Comparison of ENCODE assay signal across 8 mouse cellular contexts in the genomic region with DNA sequence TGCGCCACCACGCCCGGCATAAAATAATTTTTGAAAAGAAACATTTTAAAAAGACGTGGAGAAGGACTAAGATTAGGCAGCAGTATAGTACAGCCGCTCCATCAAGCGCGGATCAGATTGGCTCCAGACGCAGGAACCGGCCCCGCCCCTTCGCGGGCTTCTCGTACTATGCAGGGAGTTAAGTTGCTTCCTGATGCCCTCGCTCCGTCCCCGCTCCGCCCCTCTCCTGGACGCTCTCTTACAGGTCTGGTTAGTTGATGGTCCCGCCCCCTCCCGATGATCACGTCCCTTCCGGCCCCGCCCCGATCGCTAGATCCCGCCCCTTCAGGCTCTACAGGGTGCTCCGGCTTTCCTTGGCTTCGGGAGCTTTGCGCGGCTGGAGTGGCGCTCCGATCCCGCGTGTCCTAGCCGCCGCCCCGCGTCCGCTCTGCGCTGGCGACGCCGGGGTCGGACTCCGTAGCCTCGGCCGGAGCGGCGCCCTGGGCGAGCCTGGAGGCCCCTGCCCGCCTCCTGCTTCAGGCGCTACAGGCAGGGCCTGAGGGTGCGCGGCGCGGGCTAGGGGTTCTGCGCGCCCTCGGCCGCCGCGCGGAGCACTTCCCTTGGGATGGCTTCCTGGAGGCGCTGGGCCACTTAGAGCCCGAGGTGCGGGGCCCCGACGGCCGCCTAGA. TPM values are rescaled to one million over a fixed set of nuclear protein-coding genes. Genes with fewer than 3 reads are reported as not detected.
DNase-seq lines count a peak whose midpoint lies in the region; ATAC-seq and TF ChIP-seq lines count a peak whose summit lies in the region.

A gene (plus strand): TSS at position 308 of the 668 bp plus-strand sequence.

- H3K4me3 ChIP-seq in E14TG2a.4 (replicated peaks; ENCODE audit: low read length), result peak within 1 kb of the TSS; percentile 96
- H3K4me3 ChIP-seq in forebrain, embryonic 12.5 days (replicated peaks), result peak within 1 kb of the TSS; percentile 87
- peak within 1 kb of the TSS; percentile 90 for H3K4me3 ChIP-seq in heart, postnatal 0 days (ENCODE audit: low read depth, low read length)
- peak within 1 kb of the TSS; percentile 87 for H3K4me3 ChIP-seq in liver, embryonic 16.5 days (ENCODE audit: low read depth, low read length)
- H3K4me3 ChIP-seq in neural tube, embryonic 13.5 days, result peak within 1 kb of the TSS; percentile 84
- peak within 1 kb of the TSS; percentile 82 for H3K4me3 ChIP-seq in testis, adult 2 months (ENCODE audit: control insufficient read depth, low read depth, low read length)

- no peak for TF ChIP-seq CTCF in E14TG2a.4 (conservative IDR thresholded peaks at IDR 0.05; ENCODE audit: low read length)
- no peak for TF ChIP-seq CTCF in heart, postnatal 0 days (IDR thresholded peaks at IDR 0.05; ENCODE audit: low read depth)
- no peak for TF ChIP-seq CTCF in testis, adult 2 months (IDR thresholded peaks at IDR 0.05; ENCODE audit: control insufficient read depth, insufficient read depth, insufficient replicate concordance, low read depth, low read length)

- H3K4me2 ChIP-seq in forebrain, embryonic 12.5 days, result peak within 1 kb of the TSS; percentile 95
- peak within 1 kb of the TSS; percentile 95 for H3K4me2 ChIP-seq in heart, postnatal 0 days (ENCODE audit: low read depth, low read length)
- peak within 1 kb of the TSS; percentile 98 for H3K4me2 ChIP-seq in liver, embryonic 16.5 days (ENCODE audit: low read depth, low read length)
- H3K4me2 ChIP-seq in neural tube, embryonic 13.5 days, result peak within 1 kb of the TSS; percentile 90

- H3K9ac ChIP-seq in forebrain, embryonic 12.5 days, result peak within 1 kb of the TSS; percentile 93
- peak within 1 kb of the TSS; percentile 89 for H3K9ac ChIP-seq in heart, postnatal 0 days (replicated peaks; ENCODE audit: low read depth, low read length)
- peak within 1 kb of the TSS; percentile 93 for H3K9ac ChIP-seq in liver, embryonic 16.5 days (ENCODE audit: low read depth, low read length)
- peak within 1 kb of the TSS; percentile 91 for H3K9ac ChIP-seq in neural tube, embryonic 13.5 days

- H3K4me1 ChIP-seq in E14TG2a.4 (replicated peaks; ENCODE audit: low read depth, low read length), result peaks cover 48% of the 10 kb centered on the region
- peaks cover 24% of the 10 kb centered on the region for H3K4me1 ChIP-seq in forebrain, embryonic 12.5 days
- peaks cover 9% of the 10 kb centered on the region; the same call in 1 of the 2 replicates for H3K4me1 ChIP-seq in heart, postnatal 0 days (ENCODE audit: control insufficient read depth, insufficient read depth)
- peaks cover 31% of the 10 kb centered on the region for H3K4me1 ChIP-seq in liver, embryonic 16.5 days (ENCODE audit: control insufficient read depth, low read depth, low read length)
- peaks cover 33% of the 10 kb centered on the region for H3K4me1 ChIP-seq in neural tube, embryonic 13.5 days (replicated peaks)
- peaks cover 8% of the 10 kb centered on the region for H3K4me1 ChIP-seq in testis, adult 2 months (ENCODE audit: control insufficient read depth, insufficient read depth, low read length)

- H3K27ac ChIP-seq in forebrain, embryonic 12.5 days, result peak within 1 kb of the TSS; percentile 86
- H3K27ac ChIP-seq in heart, postnatal 0 days (ENCODE audit: low read depth), result peak within 1 kb of the TSS; percentile 95
- H3K27ac ChIP-seq in liver, embryonic 16.5 days (ENCODE audit: low read length), result peak within 1 kb of the TSS; percentile 84
- H3K27ac ChIP-seq in neural tube, embryonic 13.5 days (replicated peaks), result peak within 1 kb of the TSS; percentile 91
- peak within 1 kb of the TSS; percentile 51 for H3K27ac ChIP-seq in testis, adult 2 months (ENCODE audit: control insufficient read depth, insufficient read depth, low read depth, low read length)

- H3K27me3 ChIP-seq in E14TG2a.4 (ENCODE audit: insufficient read depth, low read length), result no peaks in the 10 kb centered on the region
- H3K27me3 ChIP-seq in forebrain, embryonic 12.5 days, result no peaks in the 10 kb centered on the region
- no peaks in the 10 kb centered on the region for H3K27me3 ChIP-seq in heart, postnatal 0 days (ENCODE audit: control insufficient read depth, insufficient read depth, low read length)
- H3K27me3 ChIP-seq in liver, embryonic 16.5 days (ENCODE audit: control insufficient read depth, insufficient read depth, low read depth, low read length), result no peaks in the 10 kb centered on the region
- H3K27me3 ChIP-seq in neural tube, embryonic 13.5 days, result no peaks in the 10 kb centered on the region
- no peaks in the 10 kb centered on the region for H3K27me3 ChIP-seq in testis, adult 2 months (ENCODE audit: control insufficient read depth, insufficient read depth, low read length)

- H3K36me3 ChIP-seq in E14TG2a.4 (ENCODE audit: insufficient read depth, low read length), result peaks cover 33% of the 10 kb centered on the region
- peaks cover 20% of the 10 kb centered on the region for H3K36me3 ChIP-seq in forebrain, embryonic 12.5 days (replicated peaks)
- H3K36me3 ChIP-seq in heart, postnatal 0 days (replicated peaks; ENCODE audit: control insufficient read depth, insufficient read depth, low read length), result peaks cover 18% of the 10 kb centered on the region
- no peaks in the 10 kb centered on the region for H3K36me3 ChIP-seq in liver, embryonic 16.5 days (ENCODE audit: control insufficient read depth, insufficient read depth)
- peaks cover 24% of the 10 kb centered on the region for H3K36me3 ChIP-seq in neural tube, embryonic 13.5 days
- H3K36me3 ChIP-seq in testis, adult 2 months (ENCODE audit: control insufficient read depth, insufficient read depth, low read length), result no peaks in the 10 kb centered on the region

- DNase-seq in c-Kit-positive CD71-positive TER-119-positive erythroid progenitor cells, embryonic 14.5 days (ENCODE audit: low spot score), result peak; percentile 100
- DNase-seq in heart, postnatal 0 days (ENCODE audit: low spot score), result peak; percentile 99
- DNase-seq in kidney, postnatal 4 days, result peak; percentile 98 to 99

- TF ChIP-seq EP300 in heart, postnatal 0 days (IDR thresholded peaks at IDR 0.05; ENCODE audit: low read depth), result 0 out of 2 replicates have a peak, but pooled peaks have one; percentile 15

- under 1% methylated on average over 65 of the region's 69 CpGs for WGBS in forebrain, embryonic 12.5 days
- WGBS in heart, postnatal 0 days, result under 1% methylated on average over 69 of the region's 69 CpGs
- under 1% methylated on average over 64 of the region's 69 CpGs for WGBS in liver, embryonic 16.5 days (ENCODE audit: insufficient replicate concordance)
- WGBS in neural tube, embryonic 13.5 days, result 1% methylated on average over 69 of the region's 69 CpGs

- no peaks in the 10 kb centered on the region for H3K9me3 ChIP-seq in E14TG2a.4 (ENCODE audit: low read length)
- no peaks in the 10 kb centered on the region for H3K9me3 ChIP-seq in forebrain, embryonic 12.5 days
- H3K9me3 ChIP-seq in heart, postnatal 0 days (replicated peaks; ENCODE audit: control insufficient read depth, low read length), result no peaks in the 10 kb centered on the region
- no peaks in the 10 kb centered on the region for H3K9me3 ChIP-seq in liver, embryonic 16.5 days (replicated peaks; ENCODE audit: control insufficient read depth, low read length)
- no peaks in the 10 kb centered on the region; the same call in 1 of the 2 replicates for H3K9me3 ChIP-seq in neural tube, embryonic 13.5 days

- TF ChIP-seq POLR2A in testis, adult 2 months (IDR thresholded peaks at IDR 0.05; ENCODE audit: control insufficient read depth, low read depth, low read length), result peak; percentile 82

- peak; percentile 98 for ATAC-seq in forebrain, embryonic 12.5 days (ENCODE audit: low FRiP score)
- ATAC-seq in heart, postnatal 0 days (ENCODE audit: insufficient read depth, low read depth), result peak; percentile 97
- peak; percentile 98 for ATAC-seq in liver, embryonic 16.5 days (ENCODE audit: low read depth)
- ATAC-seq in neural tube, embryonic 13.5 days (ENCODE audit: low read depth), result peak; percentile 99

RNA-seq across cellular contexts. Expression of the gene that starts here (rescaled TPM):
- polyA plus RNA-seq in forebrain, embryonic 12.5 days (2016; fragmentation: Nextera tagmentation; extraction: Ambion mirVana), result 25.9 and 26.0 TPM in 2 replicates
- total RNA-seq in heart, postnatal 0 days (2014; rRNA removed; ENCODE audit: low replicate concordance), result 14.1 and 21.7 TPM in 2 replicates
- polyA plus RNA-seq in heart, postnatal 0 days (2015; fragmentation: Nextera tagmentation; extraction: Ambion mirVana), result 13.8 and 14.1 TPM in 2 replicates
- polyA plus RNA-seq in liver, embryonic 16.5 days (2015; fragmentation: Nextera tagmentation; extraction: Ambion mirVana), result 6.7 and 7.3 TPM in 2 replicates
- polyA plus RNA-seq in neural tube, embryonic 13.5 days (2015; fragmentation: Nextera tagmentation; extraction: Ambion mirVana), result 23.2 and 23.3 TPM in 2 replicates
- polyA plus RNA-seq in testis, adult 2 months (2012; rRNA removed), result 4.3 and 4.4 TPM in 2 replicates

Comparison
In these comparisons a context has a peak if more than half of its experiments do, and no peak if none do; other contexts are left out.
1. Peak in every context shown above with its lines: DNase-seq, ATAC-seq, H3K4me3 ChIP-seq and H3K27ac ChIP-seq.